Mouse (Mus musculus): ENCODE measurements around the gene Zfp706.
A peak's percentile ranks its signal among the peaks of the same experiment; 100 is the strongest.

Gene Zfp706

DNA sequence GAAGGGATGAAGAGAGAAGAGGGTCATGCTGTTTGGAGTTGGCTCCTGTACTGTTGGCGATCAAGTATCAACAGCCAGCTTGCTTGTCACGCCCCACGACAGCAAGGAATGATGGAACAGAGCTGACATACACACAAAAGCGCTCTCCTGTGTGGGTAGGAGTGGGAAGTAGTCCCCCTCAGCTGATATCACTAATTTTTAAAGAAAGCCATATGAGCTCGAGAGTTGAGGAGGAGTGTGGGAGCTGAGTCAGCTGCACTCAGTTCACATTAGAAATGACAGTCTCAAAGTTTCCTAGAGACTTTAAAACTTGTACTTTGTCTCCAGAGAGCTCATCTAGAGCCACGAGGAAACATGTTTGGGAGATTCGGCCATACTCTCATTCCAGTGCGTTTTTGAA lies 29.8 kb downstream of the Zfp706 start:
- no peak for DNase-seq (ENCODE audit: low spot score)

DNA sequence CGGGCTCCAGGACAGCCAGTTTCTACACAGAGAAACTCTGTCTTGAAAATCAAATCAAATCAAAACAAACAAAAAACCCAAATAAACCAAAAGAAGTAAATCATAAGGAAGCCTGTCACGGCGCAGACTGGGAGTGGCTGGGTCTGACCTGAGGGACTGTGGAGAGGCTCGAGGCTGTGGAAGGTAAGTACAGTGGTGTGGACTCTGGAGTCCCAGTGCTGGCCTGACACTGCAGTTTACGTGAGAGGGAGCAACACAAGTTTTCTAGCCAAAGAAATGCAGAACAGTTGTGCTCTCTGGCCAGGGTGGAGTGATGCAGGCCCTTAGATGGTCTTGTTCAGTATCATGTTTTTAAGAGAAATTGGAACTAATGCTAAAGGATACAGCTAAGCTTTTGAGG lies 31.9 kb downstream of the Zfp706 start:
- no peak for DNase-seq (ENCODE audit: low spot score)

DNA sequence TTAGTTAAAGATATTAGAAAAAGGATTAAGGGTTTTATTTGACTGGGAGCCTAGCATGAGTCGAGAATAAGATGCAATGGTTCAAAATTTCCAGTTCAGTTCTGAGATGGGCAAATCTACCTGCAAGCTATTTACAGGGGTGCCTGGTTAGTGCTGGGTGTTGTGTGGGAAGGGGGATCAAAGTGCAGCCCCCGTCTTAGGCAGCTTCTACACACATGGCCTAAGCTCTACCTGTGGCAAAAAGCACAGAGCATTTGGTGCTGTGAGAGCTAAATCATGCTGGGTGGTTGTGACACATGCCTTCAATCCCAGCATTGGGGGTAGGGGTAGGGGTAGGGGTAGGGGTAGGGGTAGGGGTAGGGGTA lies 32.3 kb downstream of the Zfp706 start:
- DNase-seq (ENCODE audit: low spot score), result no peak

DNA sequence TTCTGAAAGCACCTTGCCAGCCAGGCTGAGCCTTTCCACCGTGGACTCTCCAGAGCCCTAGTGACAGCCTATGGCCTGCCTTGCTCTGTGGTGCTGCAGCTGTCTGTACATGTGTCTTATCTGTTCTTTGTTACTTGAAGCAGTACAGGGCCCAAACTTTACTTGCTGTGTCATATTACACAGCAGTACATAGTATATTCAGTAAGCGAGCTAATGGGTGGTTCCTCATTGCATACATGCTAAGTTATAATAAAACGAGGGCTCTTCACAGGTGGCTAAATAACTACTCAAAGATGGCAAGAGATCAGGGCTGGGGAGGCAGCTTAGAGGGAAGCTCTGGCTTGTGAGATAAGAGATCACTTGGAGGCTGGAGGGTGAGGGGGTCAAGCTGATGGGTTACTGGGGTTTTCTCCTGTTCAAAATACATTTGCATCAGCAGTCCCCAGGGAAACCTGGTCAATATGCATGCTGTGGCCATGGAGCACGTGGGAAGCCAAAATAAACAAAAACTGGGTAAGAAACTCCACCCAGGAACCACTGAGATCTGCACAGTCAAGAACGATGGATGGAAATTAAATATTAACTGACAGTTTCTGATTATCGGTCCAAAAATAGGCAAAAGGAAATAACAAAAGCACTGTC lies 32.8 kb downstream of the Zfp706 start:
- no peak for DNase-seq (ENCODE audit: low spot score)

DNA sequence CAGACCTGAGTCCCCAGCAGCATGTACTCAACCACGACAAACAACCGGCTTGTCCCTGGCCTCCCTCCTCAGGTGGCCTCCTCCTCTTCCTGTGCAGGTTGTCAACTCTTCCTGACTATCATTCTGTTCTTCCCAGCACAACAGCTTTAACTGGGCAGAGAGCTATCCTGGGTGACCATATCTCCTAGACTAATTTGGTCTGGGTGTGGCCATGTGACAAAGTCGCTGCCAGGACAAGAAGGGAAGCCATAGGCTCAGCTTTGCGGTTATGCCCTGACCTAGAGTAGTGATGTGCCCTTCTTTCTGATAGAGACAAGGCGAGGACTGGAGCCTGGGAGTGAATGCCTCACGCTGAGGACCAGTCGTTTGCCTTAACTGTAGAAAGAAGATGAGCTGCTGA lies 33.9 kb downstream of the Zfp706 start:
- no peak for DNase-seq (ENCODE audit: low spot score)

DNA sequence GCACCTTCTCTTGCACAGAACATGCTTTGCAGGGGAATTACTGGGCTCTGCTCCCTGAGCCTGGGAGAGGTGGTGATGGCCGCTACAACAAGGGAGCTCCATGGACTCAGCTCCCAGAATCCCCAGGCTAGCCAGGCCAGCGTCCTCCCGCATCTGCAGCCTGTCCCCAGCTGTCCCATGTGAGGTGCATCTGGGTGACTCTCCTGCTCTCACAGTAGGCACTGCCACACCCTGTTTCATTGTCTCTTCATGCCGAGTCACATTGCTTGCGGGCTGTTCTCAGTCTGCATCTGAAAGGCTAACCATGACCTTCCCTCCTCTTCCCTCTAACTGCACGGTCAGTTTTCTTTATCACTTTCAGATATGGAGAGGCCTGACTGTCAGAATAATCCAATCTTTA lies 34.3 kb downstream of the Zfp706 start:
- DNase-seq (ENCODE audit: low spot score), result no peak

DNA sequence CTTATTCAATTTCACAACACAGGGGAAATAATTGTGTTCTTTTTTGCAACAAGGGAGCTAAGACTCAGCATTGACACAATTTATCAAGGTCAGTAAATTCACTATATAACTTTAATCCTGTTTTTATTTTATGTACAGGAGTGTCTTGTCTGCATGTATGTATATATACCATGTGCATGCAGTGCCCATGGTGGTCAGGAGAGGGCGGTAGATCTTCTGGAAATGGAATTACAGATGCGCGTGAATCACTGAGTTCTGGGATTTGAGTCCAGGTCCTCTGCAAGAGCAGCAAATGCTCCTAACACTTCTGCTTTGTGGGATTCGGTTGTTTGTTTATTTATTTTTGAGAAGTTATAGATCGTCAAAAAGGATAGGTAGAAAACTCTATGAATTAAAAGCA lies 37.8 kb downstream of the Zfp706 start:
- no peak for DNase-seq (ENCODE audit: low spot score)

DNA sequence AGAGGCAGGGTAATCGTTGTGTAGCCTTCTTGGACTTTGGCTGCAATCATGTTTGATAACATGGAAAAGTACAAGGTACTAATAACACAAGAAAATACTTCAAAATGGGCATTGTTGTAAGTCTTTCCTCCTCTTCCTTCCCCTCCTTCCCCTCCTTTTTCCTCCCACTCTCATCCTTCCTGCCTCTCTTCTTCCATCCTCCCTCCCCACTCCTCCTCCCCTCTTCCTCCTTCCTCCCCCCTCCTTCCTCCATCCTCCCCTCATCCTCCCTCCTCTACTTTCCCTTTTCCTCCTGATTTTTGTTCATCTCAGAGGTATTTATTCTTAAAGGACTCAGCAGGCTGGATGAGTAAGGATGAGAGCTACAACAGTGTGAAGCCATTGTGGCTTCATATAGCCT lies 39.3 kb downstream of the Zfp706 start:
- DNase-seq (ENCODE audit: low spot score), result no peak

DNA sequence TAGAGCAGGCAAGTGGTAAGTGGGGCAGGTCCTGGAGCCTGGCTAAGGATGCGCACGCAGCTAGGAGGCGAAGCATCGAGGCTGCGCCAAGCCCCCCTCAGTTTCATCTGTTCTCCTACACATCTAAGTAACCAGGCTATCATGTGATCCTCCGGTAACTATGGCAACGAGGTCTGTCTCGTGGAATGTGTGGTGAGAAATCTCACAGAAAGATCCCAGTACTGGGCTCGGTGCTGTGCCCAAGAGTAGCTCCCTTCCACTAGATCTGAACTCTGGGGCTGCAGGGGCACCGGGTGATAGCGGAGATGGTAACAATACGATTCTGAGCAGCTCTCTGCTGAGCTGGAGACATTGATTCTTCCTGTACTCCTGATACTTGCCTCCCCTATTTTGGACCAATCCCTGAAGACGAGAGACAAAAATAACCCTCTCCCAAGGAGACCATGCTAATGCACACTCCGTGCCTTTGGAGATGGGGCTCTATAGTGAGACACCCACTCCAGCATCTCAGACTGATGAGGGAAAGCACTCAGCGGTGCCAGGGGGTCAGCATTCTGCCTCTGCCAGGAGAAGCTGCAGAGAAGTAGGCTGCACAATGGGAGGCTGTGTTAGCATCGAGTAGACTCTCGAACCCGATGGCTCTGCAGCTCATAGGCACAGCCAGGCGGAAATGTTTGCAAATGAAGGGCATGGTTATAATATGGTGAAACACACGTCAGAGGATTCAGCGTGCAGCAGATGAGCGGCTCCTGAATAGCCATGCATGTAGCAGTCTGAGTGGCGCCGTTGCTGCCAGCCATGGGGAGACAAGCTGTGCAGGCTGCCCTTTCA lies 40.0 kb downstream of the Zfp706 start:
- peak; percentile 90 for DNase-seq (ENCODE audit: low spot score)

DNA sequence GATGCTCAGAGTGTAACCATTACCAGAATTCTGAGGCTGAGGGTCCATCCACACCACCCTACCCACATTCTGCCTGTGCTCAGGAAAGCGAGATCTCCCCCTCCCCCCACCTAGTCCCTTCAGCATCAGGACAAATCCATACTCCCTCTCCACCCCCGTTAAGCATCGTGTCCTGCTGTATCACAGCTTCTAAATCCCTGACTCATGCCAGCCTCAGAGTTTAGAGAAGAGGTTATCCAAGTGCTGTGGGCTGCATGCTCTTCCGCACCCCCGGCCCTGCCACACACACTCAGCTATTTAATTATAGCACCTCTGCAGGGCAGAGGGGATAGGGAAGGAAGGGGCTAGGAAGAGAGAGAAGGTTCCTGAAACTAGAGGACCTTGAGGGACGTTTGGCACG lies 40.6 kb downstream of the Zfp706 start:
- DNase-seq (ENCODE audit: low spot score), result no peak

DNA sequence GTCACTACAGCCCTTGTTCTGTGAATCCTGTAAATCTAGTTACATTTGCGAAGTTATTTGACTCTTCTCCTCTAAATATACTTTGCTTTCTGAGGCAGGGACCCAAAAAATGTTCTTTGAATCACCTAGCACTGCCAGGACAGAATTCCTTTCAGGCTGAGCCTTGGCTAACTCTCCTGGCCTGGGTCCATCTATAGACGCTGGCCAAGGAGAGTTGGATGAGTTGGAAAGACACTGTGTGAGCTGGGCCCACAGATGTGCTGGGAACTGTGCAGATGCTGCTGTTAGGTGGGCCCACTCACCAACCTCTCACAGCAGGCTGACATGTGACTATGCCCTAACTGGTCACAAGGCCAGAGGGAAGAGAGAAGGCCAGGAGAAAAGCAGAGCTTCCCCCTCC lies 41.1 kb downstream of the Zfp706 start:
- DNase-seq (ENCODE audit: low spot score), result no peak

DNA sequence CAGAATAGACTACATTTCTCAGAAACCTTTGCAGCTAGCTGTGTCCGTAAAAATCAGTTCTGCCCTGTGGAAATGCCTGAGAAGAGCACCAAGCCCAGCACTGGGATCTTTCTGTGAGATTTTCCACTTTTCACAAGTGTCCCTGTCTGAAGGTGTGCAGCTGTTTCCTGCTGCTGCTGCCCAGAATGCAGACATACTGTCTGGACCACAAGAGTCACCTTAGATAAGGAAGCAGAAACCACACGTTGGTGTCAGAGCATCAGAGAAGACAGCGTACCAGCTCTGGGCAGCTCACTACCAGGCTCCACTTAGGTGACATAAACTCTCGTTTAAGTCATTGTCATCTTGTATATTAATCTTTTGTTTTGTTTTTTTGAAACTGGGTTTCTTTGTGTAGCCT lies 41.8 kb downstream of the Zfp706 start:
- DNase-seq (ENCODE audit: low spot score), result no peak

DNA sequence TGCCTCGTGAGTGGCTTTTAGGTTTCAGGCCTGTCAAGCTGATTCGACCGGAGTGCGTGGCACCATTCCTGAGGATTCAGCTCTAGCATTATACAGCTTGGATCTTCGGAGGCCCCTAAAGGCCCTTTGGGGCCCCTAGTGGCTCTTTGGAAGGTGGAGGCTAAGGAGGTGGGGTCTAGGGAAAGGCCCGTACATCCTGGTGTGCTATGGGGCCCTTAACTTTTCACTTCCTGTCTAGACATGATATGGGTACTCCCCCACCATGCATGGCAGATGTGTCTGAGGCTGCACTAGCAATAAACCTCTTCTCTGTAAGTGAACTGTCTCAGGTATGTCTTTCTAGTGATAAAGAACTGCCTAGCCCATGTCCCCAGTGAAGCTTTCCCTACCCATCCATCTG lies 44.6 kb downstream of the Zfp706 start:
- no peak for DNase-seq (ENCODE audit: low spot score)

DNA sequence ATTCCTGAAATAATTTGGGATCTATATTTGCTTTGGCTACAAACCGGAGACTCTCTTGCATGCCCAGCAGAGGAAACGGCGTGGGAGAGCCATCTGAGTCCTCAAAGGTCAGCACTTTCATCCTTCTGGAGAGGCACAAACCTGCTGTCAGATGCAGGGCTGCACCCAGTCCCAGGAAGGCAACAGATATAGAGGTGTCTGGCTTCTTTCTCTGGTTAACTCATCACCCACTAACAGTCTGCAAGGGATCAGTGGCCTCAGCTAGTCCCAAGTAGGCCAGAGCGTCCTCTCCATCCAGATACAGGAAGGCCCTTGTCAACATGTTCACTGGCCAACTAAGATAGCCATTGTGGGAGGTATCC lies 46.7 kb downstream of the Zfp706 start:
- no peak for DNase-seq (ENCODE audit: low spot score)

DNA sequence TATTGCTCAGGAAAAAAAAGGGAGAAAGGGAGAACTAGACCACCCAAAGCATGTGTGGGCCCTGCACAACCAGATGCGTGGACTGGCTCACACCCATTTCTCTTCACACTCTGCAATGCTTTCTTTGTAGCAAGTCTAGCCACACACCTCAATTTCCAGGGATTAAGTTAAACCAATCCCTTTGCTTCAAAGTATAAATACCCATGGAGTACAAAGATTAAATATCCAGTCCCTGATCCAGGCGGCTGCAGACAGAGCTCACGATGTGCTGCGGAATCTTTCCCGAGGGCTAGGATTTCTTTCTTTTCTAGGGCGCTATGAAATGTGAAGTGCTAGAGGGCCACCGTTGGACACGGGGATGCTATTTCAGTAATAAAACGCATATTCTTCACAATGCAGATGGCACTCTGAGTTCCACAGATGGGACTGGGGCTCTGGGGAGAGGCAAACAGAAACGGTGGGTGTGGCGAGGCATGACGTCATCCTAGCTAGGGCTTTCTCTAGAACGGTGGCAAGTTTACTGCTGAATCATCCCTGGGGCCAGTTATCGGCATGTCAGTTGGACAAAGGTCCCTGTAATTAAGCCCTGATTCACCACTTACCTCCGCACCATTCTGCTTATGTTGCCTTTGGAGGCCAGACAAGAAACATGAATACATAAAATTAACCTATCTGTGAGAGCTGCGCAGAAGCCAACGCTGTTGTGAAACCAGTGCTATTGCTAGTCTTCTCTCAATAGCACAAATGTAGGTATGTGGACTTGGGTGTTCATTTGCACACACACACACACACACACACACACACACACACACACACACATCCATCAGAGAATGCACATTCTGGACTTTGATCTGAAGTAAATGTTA lies 47.3 kb downstream of the Zfp706 start:
- peak; percentile 84 for DNase-seq (ENCODE audit: low spot score)

DNA sequence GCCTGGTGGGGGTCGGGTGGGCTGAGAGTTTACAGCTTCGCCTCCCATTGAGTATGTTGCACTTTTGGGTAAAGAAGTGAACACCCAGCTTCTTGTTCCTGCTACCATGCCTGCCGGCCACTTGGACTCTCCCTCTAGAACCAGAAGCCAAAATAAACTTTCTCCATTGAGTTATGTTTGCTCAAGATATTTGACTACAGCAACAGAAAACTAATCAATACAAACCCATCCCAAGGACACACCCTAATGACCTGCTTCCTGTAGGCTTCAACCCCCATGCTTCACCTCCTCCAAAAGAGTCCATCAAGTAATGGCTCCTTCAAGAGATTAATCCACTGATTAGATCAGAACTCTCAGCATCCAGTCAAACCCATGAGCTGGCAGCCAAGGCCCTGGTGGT lies 51.4 kb downstream of the Zfp706 start:
- DNase-seq (ENCODE audit: low spot score), result no peak

DNA sequence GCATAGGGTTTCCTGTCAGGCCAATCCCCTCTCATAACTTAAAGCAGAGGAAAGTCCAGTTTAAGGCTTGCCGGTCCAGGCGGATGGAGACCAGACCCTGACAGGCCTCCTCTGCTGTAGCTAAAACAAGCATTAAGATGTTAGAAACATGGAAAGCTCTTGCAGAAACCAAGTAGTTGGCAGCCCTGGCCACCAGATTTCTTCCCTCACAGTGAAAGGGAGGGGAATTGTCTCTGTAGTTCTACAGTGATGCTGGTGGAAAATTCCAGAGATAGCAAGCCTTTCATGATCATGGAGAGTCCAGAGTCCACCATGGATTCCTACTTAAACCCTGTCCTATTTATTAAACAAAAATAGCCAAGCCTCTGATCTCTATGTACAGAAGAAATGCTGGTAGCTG lies 57.3 kb downstream of the Zfp706 start:
- DNase-seq (ENCODE audit: low spot score), result no peak

DNA sequence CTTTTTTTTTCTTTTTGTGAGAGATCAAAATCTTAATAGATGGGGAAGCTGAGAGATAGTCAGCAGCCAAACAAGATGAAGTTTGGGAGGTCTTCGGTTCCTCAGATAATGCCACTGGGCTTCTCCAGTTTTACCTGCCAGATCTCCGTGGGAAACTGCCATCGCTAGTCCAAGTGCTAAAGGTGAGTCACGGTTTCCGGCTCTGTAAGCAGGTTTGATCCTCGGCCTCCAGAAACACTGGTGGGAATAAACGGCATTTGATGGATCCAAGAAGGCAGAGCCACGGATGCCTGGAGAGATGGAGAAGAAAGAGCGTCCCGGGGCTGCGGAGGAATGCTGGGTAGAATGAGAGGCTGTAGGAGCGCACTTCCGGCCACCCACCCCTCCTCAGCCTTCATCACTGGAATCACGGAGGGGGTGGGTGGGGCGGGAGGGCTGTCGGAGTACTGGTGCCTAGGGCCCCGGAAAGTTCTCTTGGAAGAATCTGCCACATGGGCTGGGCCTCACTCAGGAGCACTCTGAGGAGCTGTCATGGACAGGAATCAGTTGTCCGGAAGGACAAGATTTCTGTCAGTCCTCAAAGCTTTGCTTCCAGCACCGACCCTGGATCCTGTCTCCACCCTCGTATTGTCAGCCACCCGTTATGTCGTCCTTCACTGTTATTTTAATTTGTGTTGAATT lies 58.6 kb downstream of the Zfp706 start:
- no peak for DNase-seq (ENCODE audit: low spot score)

Data from layer of hippocampus, adult 9-10 months (tissue).